Mouse (Mus musculus): ENCODE results near the gene Gatd1. TPM values are rescaled to one million over a fixed set of nuclear protein-coding genes. Genes with fewer than 3 reads are reported as not detected.

Gene Gatd1
- polyA plus RNA-seq, 1 experiment from 2014 or later: 51.4 TPM

GRCm38 (mm10) chr7:141394158-141394557 lies 19.8 kb downstream of the Gatd1 start:
- Histone ChIP-seq H3K36me3 (peaks cover 31% of the 10 kb centered on the region), H3K9ac (no peak overlapping the region), H3K4me2 (no peak overlapping the region), H3K9me3 (no peaks in the 10 kb centered on the region), H3K27ac (replicated peaks) (no peak overlapping the region), H3K4me1 (replicated peaks) (peaks cover 17% of the 10 kb centered on the region), H3K4me3 (no peak overlapping the region), H3K27me3 (peaks cover 11% of the 10 kb centered on the region)
- no peak for ATAC-seq (ENCODE audit: low read depth)
- WGBS: 79% methylated on average over 7 of the region's 7 CpGs

GRCm38 (mm10) chr7:141392552-141393222 lies 21.2 kb downstream of the Gatd1 start:
- ATAC-seq (ENCODE audit: low read depth): no peak; the same call in 1 of the 2 replicates
- Histone ChIP-seq H3K9me3 (no peaks in the 10 kb centered on the region), H3K36me3 (peaks cover 16% of the 10 kb centered on the region), H3K27me3 (peaks cover 17% of the 10 kb centered on the region), H3K9ac (peak overlapping the region; percentile 80), H3K4me1 (replicated peaks) (peaks cover 17% of the 10 kb centered on the region), H3K27ac (replicated peaks) (peak overlapping the region; percentile 87), H3K4me2 (peak overlapping the region; percentile 95), H3K4me3 (peak overlapping the region; percentile 71)
- 30% methylated on average over 9 of the region's 9 CpGs for WGBS

GRCm38 (mm10) chr7:141391625-141392551 lies 22.0 kb downstream of the Gatd1 start, which contains the start of gene Taldo1:
Gene Taldo1, plus strand, starts transcription at chr7:141392199.
- Histone ChIP-seq H3K36me3 (peaks cover 11% of the 10 kb centered on the region), H3K4me2 (peak within 1 kb of the TSS; percentile 95), H3K27me3 (peaks cover 17% of the 10 kb centered on the region), H3K27ac (replicated peaks) (peak within 1 kb of the TSS; percentile 87), H3K9ac (peak within 1 kb of the TSS; percentile 80), H3K4me3 (peak within 1 kb of the TSS; percentile 71), H3K9me3 (no peaks in the 10 kb centered on the region), H3K4me1 (replicated peaks) (peaks cover 17% of the 10 kb centered on the region)
- ATAC-seq (ENCODE audit: low read depth): peak; percentile 92
- WGBS: under 1% methylated on average over 57 of the region's 57 CpGs

GRCm38 (mm10) chr7:141390326-141391259 lies 23.3 kb downstream of the Gatd1 start:
- H3K4me1 ChIP-seq (replicated peaks): peaks cover 17% of the 10 kb centered on the region
- ATAC-seq (ENCODE audit: low read depth): no peak
- H3K9ac ChIP-seq: no peak overlapping the region
- no peak overlapping the region for H3K27ac ChIP-seq (replicated peaks)
- peaks cover 17% of the 10 kb centered on the region for H3K27me3 ChIP-seq
- no peaks in the 10 kb centered on the region for H3K9me3 ChIP-seq
- H3K36me3 ChIP-seq: no peaks in the 10 kb centered on the region
- H3K4me3 ChIP-seq: no peak overlapping the region
- H3K4me2 ChIP-seq: peak overlapping the region; percentile 95
- 57% methylated on average over 9 of the region's 9 CpGs for whole genome bisulfite sequencing

GRCm38 (mm10) chr7:141388487-141389109 lies 25.3 kb downstream of the Gatd1 start:
- Histone ChIP-seq H3K27ac (replicated peaks) (no peak overlapping the region), H3K36me3 (no peaks in the 10 kb centered on the region), H3K9ac (no peak overlapping the region), H3K9me3 (no peaks in the 10 kb centered on the region), H3K4me1 (replicated peaks) (peaks cover 17% of the 10 kb centered on the region), H3K27me3 (peaks cover 17% of the 10 kb centered on the region), H3K4me3 (no peak overlapping the region), H3K4me2 (no peak overlapping the region)
- 30% methylated on average over 3 of the region's 3 CpGs for WGBS
- no peak for ATAC-seq (ENCODE audit: low read depth)

GRCm38 (mm10) chr7:141387807-141388486 lies 26.0 kb downstream of the Gatd1 start:
- Histone ChIP-seq H3K4me1 (replicated peaks) (peaks cover 13% of the 10 kb centered on the region), H3K36me3 (no peaks in the 10 kb centered on the region), H3K27me3 (peaks cover 21% of the 10 kb centered on the region), H3K4me2 (no peak overlapping the region), H3K9me3 (no peaks in the 10 kb centered on the region), H3K4me3 (no peak overlapping the region), H3K9ac (no peak overlapping the region), H3K27ac (replicated peaks) (no peak overlapping the region)
- no peak for ATAC-seq (ENCODE audit: low read depth)
- WGBS: 57% methylated on average over 2 of the region's 2 CpGs

- H3K9me3 ChIP-seq: no peaks in the 10 kb centered on the region
- peaks cover 4% of the 10 kb centered on the region; the same call in 1 of the 2 replicates for H3K27me3 ChIP-seq
- no peaks in the 10 kb centered on the region for H3K36me3 ChIP-seq
- H3K9ac ChIP-seq: no peak overlapping the region
- H3K4me3 ChIP-seq: no peak overlapping the region
- ATAC-seq (ENCODE audit: low read depth): no peak
- 88% methylated on average over 4 of the region's 4 CpGs for WGBS
- no peak overlapping the region for H3K27ac ChIP-seq (replicated peaks)
- H3K4me1 ChIP-seq (replicated peaks): no peaks in the 10 kb centered on the region
- H3K4me2 ChIP-seq: no peak overlapping the region
Observed at GRCm38 (mm10) chr7:141381068-141381835, 32.7 kb downstream of the Gatd1 start.

GRCm38 (mm10) chr7:141379584-141379983 lies 34.4 kb downstream of the Gatd1 start:
- H3K9ac ChIP-seq: no peak overlapping the region
- ATAC-seq (ENCODE audit: low read depth): no peak
- H3K4me3 ChIP-seq: no peak overlapping the region
- no peak overlapping the region for H3K27ac ChIP-seq (replicated peaks)
- no peaks in the 10 kb centered on the region for H3K36me3 ChIP-seq
- no peak overlapping the region for H3K4me2 ChIP-seq
- H3K9me3 ChIP-seq: no peaks in the 10 kb centered on the region
- peaks cover 4% of the 10 kb centered on the region; the same call in 1 of the 2 replicates for H3K27me3 ChIP-seq
- H3K4me1 ChIP-seq (replicated peaks): no peaks in the 10 kb centered on the region
- 27% methylated on average over 4 of the region's 4 CpGs for WGBS

GRCm38 (mm10) chr7:141374399-141374798 lies 39.5 kb downstream of the Gatd1 start:
- H3K4me2 ChIP-seq: no peak overlapping the region
- no peaks in the 10 kb centered on the region for H3K9me3 ChIP-seq
- no peak for ATAC-seq (ENCODE audit: low read depth)
- H3K27me3 ChIP-seq: no peaks in the 10 kb centered on the region
- H3K27ac ChIP-seq (replicated peaks): no peak overlapping the region
- no peaks in the 10 kb centered on the region for H3K36me3 ChIP-seq
- H3K9ac ChIP-seq: no peak overlapping the region
- no peaks in the 10 kb centered on the region for H3K4me1 ChIP-seq (replicated peaks)
- H3K4me3 ChIP-seq: no peak overlapping the region

- no peaks in the 10 kb centered on the region for H3K27me3 ChIP-seq
- no peak overlapping the region for H3K9ac ChIP-seq
- no peaks in the 10 kb centered on the region for H3K4me1 ChIP-seq (replicated peaks)
- 35% methylated on average over 6 of the region's 6 CpGs for WGBS
- no peaks in the 10 kb centered on the region for H3K9me3 ChIP-seq
- no peaks in the 10 kb centered on the region for H3K36me3 ChIP-seq
- H3K4me2 ChIP-seq: no peak overlapping the region
- ATAC-seq (ENCODE audit: low read depth): no peak
- H3K27ac ChIP-seq (replicated peaks): no peak overlapping the region
- H3K4me3 ChIP-seq: no peak overlapping the region
Observed at GRCm38 (mm10) chr7:141373611-141374010, 40.3 kb downstream of the Gatd1 start.
